ENCODE assay signal across 14 mouse cellular contexts in the genomic region with DNA sequence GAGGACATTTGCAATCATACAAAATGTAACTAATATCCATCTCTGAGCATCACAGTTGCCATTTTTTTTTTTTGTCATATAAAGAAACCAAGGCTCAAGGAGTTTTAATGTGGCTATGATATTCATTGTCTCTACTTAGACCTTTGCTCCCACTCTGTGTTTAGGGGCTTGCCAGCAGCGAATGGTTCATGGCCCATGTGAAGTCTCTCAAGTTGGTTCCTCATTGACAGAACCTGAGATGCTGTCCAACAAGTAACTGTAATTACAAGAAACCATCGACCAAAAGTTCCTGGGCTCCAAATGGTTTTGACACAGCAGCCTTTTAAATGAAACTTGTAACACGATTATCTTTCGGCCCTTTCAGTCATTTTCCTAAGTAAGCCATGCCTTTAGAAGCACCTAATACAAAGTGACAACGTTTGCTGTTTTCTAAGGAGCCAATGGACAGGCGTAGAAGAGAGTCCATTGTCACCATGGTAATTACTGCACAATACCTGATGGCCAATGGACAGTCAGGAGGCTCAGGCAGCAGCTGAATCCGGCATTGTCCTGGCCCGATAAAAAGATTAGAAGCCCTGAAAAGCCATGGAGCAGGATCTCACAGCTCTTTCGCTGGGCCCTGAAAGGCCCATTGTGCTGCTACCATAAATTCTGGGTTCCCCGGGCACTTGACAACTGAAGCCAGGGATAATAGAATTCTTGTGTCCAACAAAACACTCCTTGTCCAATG. TPM values are rescaled to one million over a fixed set of nuclear protein-coding genes. Genes with fewer than 3 reads are reported as not detected.
DNase-seq lines count a peak whose midpoint lies in the region; ATAC-seq and TF ChIP-seq lines count a peak whose summit lies in the region.
"Had no signal": no experiment of that assay in that cellular context is flagged by ENCODE, and none has a peak within 500 bp of the region (broad histone marks: within the 10 kb centered on the region; RNA-seq: fewer than 3 reads in every experiment).

No protein-coding gene starts in this region.

- intact Hi-C loops in gastrocnemius, postnatal 36 days (cut with DNase I) = no loop called here

- H3K4me2 ChIP-seq in forebrain, embryonic 12.5 days = peak overlapping the region; percentile 24
- peak overlapping the region; percentile 17; the same call in 1 of the 2 replicates for H3K4me2 ChIP-seq in neural tube, embryonic 15.5 days
- H3K4me2 ChIP-seq in liver, embryonic 12.5 days = no peak overlapping the region
- H3K4me2 ChIP-seq: embryonic facial prominence, embryonic 12.5 days; heart, embryonic 13.5 days; intestine, embryonic 15.5 days; liver, embryonic 15.5 days had no signal

- H3K27me3 ChIP-seq in forebrain, embryonic 12.5 days = no peaks in the 10 kb centered on the region
- H3K27me3 ChIP-seq in neural tube, embryonic 15.5 days (replicated peaks) = no peaks in the 10 kb centered on the region
- no peaks in the 10 kb centered on the region for H3K27me3 ChIP-seq in liver, embryonic 12.5 days (replicated peaks)
- H3K27me3 ChIP-seq: embryonic facial prominence, embryonic 12.5 days; heart, embryonic 13.5 days; intestine, embryonic 15.5 days; liver, embryonic 15.5 days; Patski had no signal

- ATAC-seq in forebrain, embryonic 12.5 days (ENCODE audit: low FRiP score) = peak; percentile 86
- ATAC-seq in neural tube, embryonic 15.5 days (ENCODE audit: low FRiP score) = peak; percentile 73; the same call in 1 of the 2 replicates
- no peak for ATAC-seq in liver, embryonic 12.5 days
- ATAC-seq: intestine, embryonic 15.5 days; Patski had no signal

- H3K9ac ChIP-seq in forebrain, embryonic 12.5 days = no peak overlapping the region
- H3K9ac ChIP-seq in neural tube, embryonic 15.5 days (replicated peaks) = no peak overlapping the region
- no peak overlapping the region for H3K9ac ChIP-seq in liver, embryonic 12.5 days
- H3K9ac ChIP-seq: embryonic facial prominence, embryonic 12.5 days; heart, embryonic 13.5 days; intestine, embryonic 15.5 days; liver, embryonic 15.5 days had no signal

- no peaks in the 10 kb centered on the region for H3K36me3 ChIP-seq in forebrain, embryonic 12.5 days (replicated peaks)
- no peaks in the 10 kb centered on the region for H3K36me3 ChIP-seq in neural tube, embryonic 15.5 days
- no peaks in the 10 kb centered on the region for H3K36me3 ChIP-seq in liver, embryonic 12.5 days
- H3K36me3 ChIP-seq: heart, embryonic 13.5 days; intestine, embryonic 15.5 days; liver, embryonic 15.5 days had no signal

- no peak overlapping the region; the same call in 1 of the 2 replicates for H3K4me3 ChIP-seq in layer of hippocampus, adult 2 months
- H3K4me3 ChIP-seq in forebrain, embryonic 12.5 days (replicated peaks) = no peak overlapping the region
- H3K4me3 ChIP-seq in neural tube, embryonic 15.5 days (replicated peaks) = no peak overlapping the region
- no peak overlapping the region for H3K4me3 ChIP-seq in liver, embryonic 12.5 days
- H3K4me3 ChIP-seq: embryonic facial prominence, embryonic 12.5 days; heart, embryonic 13.5 days; intestine, embryonic 15.5 days; liver, embryonic 15.5 days had no signal

- peaks cover 17% of the 10 kb centered on the region for H3K4me1 ChIP-seq in forebrain, embryonic 12.5 days
- peaks cover 10% of the 10 kb centered on the region for H3K4me1 ChIP-seq in neural tube, embryonic 15.5 days
- H3K4me1 ChIP-seq in liver, embryonic 12.5 days = no peaks in the 10 kb centered on the region
- H3K4me1 ChIP-seq: intestine, embryonic 15.5 days; liver, embryonic 15.5 days had no signal

- WGBS in forebrain, embryonic 12.5 days = 11% methylated on average over 10 of the region's 10 CpGs
- 15% methylated on average over 10 of the region's 10 CpGs for WGBS in neural tube, embryonic 15.5 days
- 69% methylated on average over 10 of the region's 10 CpGs for whole genome bisulfite sequencing in liver, embryonic 12.5 days (ENCODE audit: insufficient replicate concordance)

- TF ChIP-seq CTCF in layer of hippocampus, adult 2 months (conservative IDR thresholded peaks at IDR 0.05) = no peak

- H3K27ac ChIP-seq in layer of hippocampus, adult 2 months = peak overlapping the region; percentile 87
- no peak overlapping the region for H3K27ac ChIP-seq in forebrain, embryonic 12.5 days
- peak overlapping the region; percentile 6; the same call in 1 of the 2 replicates for H3K27ac ChIP-seq in neural tube, embryonic 15.5 days (replicated peaks)
- H3K27ac ChIP-seq in liver, embryonic 12.5 days = no peak overlapping the region
- H3K27ac ChIP-seq: embryonic facial prominence, embryonic 12.5 days; heart, embryonic 13.5 days; intestine, embryonic 15.5 days; liver, embryonic 15.5 days had no signal

- DNase-seq in layer of hippocampus, adult 2 months (ENCODE audit: low spot score in 2 of 2) = peak in 1 of 2 experiments; percentile 24
- DNase-seq in layer of hippocampus, postnatal 14 days (ENCODE audit: low spot score in 2 of 2) = no peak
- peak; percentile 85 for DNase-seq in mesoderm, embryonic 11.5 days (ENCODE audit: low read depth, low spot score)
- no peak for DNase-seq in gastrocnemius, postnatal 36 days
- DNase-seq in lung, adult 18-20 months = no peak
- DNase-seq: right cerebral cortex, postnatal 25 days had no signal

- no peaks in the 10 kb centered on the region for H3K9me3 ChIP-seq in forebrain, embryonic 12.5 days
- H3K9me3 ChIP-seq in neural tube, embryonic 15.5 days (replicated peaks) = no peaks in the 10 kb centered on the region
- no peaks in the 10 kb centered on the region for H3K9me3 ChIP-seq in liver, embryonic 12.5 days (replicated peaks)
- H3K9me3 ChIP-seq: embryonic facial prominence, embryonic 12.5 days; heart, embryonic 13.5 days; intestine, embryonic 15.5 days; liver, embryonic 15.5 days had no signal

RNA-seq across cellular contexts. Expression of gene Cdh11, which starts 59.1 kb away (rescaled TPM):
- 10 to 100 TPM; 70.5 to 77.3 TPM for total RNA-seq in layer of hippocampus, adult 2 months (2021)
- total RNA-seq in layer of hippocampus, postnatal 14 days (2021) = 10 to 100 TPM; 99.0 TPM
- polyA plus RNA-seq in forebrain, embryonic 12.5 days (2016; fragmentation: Nextera tagmentation; extraction: Ambion mirVana) = 53.2 and 63.9 TPM in 2 replicates
- polyA plus RNA-seq in neural tube, embryonic 15.5 days (2015; fragmentation: Nextera tagmentation; extraction: Ambion mirVana) = 51.6 and 61.2 TPM in 2 replicates
- polyA plus RNA-seq in liver, embryonic 12.5 days (2016; fragmentation: Nextera tagmentation; extraction: Ambion mirVana) = 9.1 and 10.5 TPM in 2 replicates
- 1 to 10 TPM in 1 of 2 experiments, under 1 TPM in 1; 0.97 to 1.7 TPM for total RNA-seq in gastrocnemius, postnatal 36 days (2021)

Comparison
In these comparisons a context has a peak if more than half of its experiments do, and no peak if none do; other contexts are left out.
1. H3K27ac ChIP-seq: peak in layer of hippocampus, adult 2 months (single experiment) and neural tube, embryonic 15.5 days (single experiment); none in forebrain, embryonic 12.5 days (single experiment) and liver, embryonic 12.5 days (single experiment).
2. RNA of gene Cdh11, which starts 59.1 kb away (total RNA-seq): 99.0 TPM in layer of hippocampus, postnatal 14 days and 70.5 to 77.3 TPM in layer of hippocampus, adult 2 months; 0.97 to 1.7 TPM in gastrocnemius, postnatal 36 days; every median in the first group is over 10 times any median in the second.